Mouse (Mus musculus): ENCODE results near the gene Dyrk1a.
"Not testable (repeated sequence)": the region's sequence is repeated elsewhere in the genome, so short reads cannot be mapped to it uniquely, and the experiment has no call there.

The Dyrk1a gene

DNA sequence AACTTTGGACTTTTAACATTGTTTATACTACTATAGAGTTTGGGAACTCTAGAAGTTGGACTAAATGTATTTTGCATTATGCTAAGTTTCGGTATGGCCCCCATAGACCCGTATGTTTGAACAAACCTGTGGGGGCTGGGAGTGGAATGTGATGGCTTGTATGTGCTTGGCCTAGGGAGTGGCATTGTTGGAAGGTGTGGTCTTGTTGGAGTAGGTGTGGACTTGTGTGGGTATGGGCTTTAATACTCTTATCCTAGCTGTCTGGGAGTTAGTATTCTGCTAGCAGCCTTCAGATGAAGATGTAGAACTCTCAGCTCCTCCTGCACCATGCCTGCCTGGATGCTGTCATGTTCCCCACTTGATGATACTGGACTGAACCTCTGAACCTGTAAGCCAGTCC, 72.0 kb downstream of the Dyrk1a start:
- no peak for DNase-seq

DNA sequence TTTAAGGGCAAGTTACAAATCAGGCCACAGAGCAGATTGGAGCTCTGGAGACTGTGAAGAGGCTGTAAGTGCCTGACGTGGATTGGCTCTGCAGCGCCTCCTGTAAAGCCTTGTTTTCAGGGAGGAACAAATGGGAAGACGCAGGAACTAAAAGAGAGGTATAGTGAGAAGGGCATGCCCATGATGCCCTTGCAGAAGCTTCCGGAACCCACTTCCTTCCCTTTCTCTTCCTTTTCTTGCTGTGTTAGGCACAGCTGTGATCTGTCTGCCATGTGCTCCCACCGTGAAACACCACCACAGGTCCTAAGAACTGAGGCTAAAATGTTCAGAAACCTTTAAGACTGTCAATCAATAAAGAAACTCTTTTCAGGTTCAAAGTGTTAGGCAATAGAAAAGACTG, 77.3 kb downstream of the Dyrk1a start:
- DNase-seq, result peak; percentile 33 to 37

DNA sequence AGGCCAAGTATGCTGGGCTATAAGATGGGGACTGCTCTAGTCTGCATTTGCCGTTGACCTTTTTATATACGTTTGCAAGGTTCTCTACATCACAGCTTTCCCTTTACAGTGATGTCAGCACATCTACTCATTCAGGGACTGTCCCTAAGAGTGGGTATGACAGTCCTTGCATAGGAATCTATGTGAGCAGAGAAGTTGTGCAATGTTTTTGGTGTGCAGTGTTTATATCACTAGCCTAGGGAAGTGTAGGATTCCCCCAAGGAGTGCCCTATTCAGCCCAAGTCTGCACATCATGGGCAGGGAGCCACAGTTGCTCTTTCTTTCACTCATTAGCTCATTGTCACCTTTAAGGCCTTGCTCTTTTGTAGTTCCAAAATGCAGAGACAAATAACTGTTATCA, 78.1 kb downstream of the Dyrk1a start:
- no peak for DNase-seq

DNA sequence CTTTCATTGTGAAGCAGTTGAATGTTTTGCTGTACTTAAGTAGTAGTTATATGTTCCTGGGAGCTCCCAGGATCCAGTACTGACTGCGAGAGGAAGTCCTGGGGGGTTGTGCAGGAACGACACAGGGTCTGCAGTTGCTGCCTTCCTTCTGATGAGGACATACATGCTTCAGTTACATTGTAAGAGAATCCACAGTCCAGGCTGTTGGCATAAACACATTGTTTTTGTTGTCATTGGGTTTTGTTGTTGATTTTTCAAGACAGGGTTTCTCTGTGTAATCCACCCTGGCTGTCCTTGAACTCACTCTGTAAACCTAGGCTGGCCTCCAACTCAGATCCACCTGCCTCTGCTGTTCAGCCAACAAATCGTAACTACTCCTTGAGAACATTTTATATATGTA, 80.1 kb downstream of the Dyrk1a start:
- DNase-seq, result no peak

DNA sequence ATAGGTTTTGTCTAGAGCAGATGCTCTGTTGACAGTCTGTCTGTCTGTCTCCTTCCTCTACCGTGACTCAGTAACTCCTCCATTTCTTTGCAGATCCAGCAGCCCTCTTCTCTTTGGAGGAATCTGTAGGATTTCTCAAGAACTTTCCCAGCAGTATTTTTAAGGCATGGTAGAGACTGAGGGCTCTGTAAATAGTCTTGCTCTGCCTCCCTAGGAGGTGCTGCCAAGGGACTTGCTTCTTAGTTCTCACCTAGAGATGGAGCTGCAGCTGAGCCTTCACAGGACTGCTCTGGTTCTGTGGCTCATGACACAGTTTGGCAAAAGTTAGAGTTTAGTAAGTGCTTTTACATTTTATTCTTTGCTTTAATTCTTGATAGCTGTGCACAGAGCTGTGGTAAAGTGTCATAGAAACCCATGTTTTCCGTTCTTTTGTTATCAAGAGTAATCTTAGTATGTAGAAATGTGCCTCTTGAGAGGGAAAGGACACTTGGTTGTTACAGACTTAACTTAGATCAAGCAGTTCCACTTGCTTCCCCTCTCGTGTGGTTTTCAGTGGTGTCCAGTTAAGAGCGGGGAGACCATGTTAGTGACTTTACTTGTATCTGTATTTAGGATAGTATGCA, 82.4 kb downstream of the Dyrk1a start:
- DNase-seq, result no peak

DNA sequence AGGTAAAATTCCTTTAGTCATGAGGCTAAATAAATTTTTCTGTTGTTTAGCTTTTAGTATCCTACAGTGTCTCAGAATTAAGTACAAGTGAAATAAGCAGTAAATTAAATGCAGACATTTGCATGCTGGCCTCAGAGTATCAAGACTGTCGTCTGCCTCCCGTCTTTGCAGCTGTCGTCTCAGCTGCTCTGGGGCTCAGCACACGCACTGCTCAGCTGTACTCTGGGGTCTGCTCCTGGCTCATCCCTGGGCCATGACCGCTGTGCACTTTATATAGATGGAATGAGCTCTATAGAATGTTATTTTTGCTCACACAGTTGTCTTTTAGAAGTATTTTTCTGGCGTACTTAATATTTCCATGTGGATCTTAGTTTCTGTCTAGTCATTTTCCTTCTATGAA, 85.3 kb downstream of the Dyrk1a start:
- DNase-seq, result no peak

DNA sequence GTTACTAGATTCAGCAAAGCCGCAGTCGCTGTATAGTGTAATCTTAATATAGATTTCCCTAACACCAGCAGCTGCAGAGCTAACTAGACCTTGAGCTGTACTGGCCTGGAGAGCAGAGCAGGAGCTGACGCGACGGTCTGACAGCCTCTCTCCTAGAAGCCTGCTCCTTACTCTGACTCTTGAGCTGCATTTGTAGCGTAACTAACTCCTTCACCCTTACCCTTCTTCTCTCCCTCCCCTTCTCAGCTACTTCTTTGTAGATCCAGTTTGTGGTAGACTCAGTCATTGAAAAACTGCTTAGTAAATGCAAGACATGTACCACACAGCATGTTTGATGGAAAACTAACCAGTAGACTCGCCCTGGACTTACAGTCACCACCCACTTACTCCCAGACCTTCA, 87.1 kb downstream of the Dyrk1a start:
- DNase-seq, result no peak

DNA sequence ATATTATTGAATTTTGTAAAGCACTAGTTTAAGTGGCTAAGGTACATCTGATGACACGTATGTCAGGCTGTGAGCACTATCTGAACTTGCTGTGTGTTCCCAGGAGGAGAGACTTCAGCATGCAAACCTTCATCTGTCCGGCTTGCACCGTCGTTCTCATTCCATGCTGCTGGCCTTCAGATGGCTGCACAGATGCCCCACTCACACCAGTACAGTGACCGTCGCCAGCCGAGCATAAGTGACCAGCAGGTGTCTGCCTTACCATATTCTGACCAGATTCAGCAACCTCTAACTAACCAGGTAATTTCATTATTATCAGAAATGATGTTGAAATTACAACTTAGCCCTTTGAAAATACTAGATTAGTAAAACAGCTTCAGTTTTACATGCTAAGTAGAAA, 89.6 kb downstream of the Dyrk1a start:
- DNase-seq, result no peak

DNA sequence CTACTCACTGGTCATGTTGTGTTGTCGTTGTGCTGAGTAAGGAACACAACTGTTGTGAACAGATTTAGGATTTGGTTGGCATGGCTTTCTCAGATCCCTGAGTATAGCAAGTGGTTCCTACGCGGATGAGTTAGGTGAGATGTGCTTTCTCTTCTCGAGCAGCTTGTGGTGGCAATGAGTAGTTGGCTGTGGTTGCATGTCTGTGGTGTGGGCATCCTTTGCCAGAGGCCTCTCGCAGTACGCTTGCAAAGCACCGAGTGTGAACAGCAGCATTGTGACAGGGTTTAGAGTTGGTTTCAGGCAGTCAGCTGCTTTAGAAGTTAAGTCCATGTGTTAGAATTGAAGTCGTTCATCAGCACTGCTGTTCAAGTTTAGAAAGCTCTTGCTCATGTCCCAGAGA, 90.4 kb downstream of the Dyrk1a start:
- no peak for DNase-seq

DNA sequence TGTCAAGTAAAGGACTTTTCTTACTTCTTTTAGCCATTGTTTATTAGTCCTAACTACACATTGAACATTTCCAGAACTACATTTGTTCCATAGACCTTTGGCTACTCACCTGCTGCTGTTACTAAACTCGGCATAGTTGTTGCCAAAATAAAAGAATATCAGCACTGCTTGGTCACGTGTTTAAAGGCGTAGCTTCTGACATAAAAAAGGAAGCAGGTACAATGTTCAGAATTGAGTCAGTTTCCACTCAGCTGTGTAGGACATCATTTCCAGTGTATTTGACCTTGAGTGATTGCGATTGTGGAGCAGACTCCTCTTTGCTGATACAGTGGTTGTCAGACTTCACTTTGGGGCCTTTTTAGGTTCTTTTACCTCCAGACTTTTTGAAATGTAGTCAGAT, 97.7 kb downstream of the Dyrk1a start:
- DNase-seq, result no peak

DNA sequence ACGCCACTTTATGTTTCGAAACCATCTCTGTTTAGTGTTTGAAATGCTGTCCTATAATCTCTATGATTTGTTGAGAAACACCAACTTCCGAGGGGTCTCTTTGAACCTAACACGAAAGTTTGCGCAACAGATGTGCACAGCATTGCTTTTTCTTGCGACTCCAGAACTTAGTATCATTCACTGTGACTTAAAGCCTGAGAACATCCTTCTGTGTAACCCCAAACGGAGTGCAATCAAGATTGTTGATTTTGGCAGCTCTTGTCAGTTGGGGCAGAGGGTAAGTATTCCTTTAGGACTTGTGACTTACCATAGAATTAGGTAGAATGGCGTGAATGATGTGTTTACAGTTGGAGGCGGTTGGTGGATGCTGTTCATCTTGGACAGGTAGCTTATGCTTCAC, 101.5 kb downstream of the Dyrk1a start:
- no peak for DNase-seq

DNA sequence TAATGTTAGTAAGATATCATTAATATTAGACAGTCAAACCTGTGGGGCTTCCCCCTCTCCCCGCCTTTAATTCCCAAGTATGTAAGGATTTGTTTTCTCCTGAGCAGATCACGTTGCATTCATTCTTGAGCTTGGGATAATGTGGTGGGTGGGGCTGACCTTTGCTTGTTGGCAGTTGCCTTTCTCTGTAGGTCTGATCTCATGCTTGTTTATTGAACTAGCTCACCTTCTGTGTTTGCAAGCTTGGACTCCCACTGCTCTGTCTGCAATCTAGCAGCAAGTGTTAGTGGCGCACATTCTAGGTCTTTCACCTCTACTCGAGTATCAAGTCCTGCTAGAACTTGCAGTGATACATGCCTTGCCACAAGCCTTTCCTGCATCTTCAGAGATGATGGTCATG, 111.1 kb downstream of the Dyrk1a start:
- DNase-seq, result no peak

DNA sequence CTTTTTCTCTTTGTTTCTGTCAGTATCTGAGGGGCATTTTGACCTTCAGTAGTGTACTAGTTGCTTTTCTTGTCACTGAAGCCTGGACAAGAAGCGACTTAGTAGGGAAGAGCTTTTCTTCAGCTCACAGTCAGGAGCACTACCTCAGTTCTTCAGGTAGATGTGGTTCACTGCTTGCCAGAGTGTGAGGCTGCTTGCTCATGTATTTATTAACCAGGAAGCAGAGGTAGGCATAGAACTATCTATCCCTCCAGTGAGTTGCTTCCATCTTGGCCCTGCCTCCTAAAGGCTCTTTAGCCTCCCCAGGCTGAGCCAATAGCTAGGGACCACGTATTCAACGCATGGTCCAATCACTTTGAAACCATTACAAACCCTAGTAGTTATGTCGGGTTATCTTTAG, 112.0 kb downstream of the Dyrk1a start:
- no peak for DNase-seq

DNA sequence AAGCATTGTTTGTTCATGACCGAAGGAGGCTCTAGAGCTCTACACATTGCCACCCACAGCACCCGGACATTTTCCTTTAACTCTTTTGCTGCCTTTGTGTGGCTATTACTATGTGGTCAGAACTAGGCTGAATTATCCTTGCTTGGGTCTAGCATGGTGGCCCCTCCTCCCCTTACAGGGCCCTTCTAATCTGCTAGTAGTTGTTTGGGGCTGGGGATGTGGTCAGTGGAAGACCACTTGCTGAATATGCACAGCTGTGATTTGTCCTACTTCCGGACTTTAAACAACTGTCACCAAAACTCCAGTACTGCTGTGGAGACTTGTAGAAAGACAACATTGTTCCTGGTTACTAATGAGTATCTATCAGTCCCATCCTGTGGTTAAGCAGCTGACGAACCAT, 114.2 kb downstream of the Dyrk1a start:
- no peak for DNase-seq

DNA sequence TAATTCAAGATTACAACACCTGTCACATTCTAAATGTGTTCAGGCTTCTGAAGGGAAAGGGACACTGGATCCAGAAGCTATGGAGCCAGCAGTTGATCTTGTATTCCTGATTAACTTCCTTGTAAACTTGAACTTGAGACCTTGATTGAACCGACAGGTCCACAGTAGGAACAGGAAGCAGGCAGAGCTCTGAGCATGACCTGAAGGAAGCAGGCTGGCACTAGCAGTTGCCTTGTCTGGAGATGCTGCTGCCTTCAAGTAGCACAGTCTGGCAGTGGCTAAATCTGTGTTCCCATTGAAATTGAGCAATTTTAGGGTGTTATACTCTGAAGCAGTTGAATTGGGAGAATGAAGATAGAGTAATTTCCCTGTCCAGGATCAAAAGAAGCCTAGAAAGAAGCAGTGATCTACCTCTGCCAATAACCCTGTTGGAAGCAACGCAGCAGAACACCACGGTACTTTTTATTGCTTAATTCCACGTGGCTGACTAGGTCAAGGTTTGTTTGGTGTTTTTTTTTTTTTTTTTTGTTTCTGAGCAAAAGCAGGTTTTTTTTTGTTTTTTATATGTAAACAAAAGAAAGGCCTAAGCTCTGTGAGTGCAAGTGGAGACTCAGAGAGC, 124.0 kb downstream of the Dyrk1a start:
- DNase-seq, result no peak

DNA sequence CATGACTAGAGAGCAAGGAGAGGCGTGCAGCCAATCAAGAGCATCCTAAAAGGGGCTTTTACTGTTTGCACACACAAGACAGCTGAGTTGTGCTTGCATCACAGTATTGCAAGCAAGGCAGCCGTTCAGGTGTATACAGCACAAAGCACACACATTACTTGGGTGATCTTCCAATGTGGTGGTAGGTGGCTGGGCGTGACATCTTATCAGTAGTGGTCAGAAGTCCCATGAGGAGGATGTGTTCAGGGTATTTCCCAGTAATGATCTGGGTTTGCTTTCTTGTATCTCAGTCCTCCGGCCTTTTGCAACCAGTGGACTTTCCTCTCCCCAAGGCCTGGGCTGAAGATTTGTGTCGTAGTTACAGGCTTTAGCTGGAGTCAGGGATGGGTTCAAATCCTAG, 127.7 kb downstream of the Dyrk1a start:
- no peak for DNase-seq

DNA sequence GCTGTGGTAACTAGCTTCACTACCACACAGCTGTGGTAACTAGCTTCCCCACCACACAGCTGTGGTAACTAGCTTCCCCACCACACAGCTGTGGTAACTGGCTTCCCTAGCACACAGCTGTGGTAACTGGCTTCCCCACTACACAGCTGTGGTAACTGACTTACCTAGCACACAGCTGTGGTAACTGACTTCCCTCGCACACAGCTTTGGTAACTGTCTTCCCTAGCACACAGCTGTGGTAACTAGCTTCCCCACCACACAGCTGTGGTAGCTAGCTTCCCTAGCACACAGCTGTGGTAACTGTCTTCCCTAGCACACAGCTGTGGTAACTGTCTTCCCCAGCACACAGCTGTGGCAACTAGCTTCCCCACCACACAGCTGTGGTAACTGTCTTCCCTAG, 128.4 kb downstream of the Dyrk1a start:
- not testable (repeated sequence) for DNase-seq

DNA sequence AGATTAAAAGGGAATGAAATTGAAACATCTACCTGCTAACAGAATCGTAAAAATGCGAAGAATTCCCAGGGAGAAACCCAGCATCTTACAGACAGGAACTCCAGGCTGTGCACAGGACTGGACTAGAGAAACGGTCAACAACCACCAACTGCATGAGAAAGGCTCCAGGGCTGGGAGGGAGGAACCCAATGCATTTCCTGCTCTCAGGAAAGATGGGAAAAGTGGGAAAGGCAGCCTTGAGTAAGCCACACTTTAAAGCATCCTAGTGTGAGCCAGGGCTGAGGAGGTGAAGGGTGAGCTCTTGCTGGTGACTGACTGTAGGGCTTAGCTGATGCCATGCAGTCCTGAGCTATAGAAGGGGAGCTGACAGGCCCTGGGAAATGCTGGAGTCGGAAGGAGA, 131.3 kb downstream of the Dyrk1a start:
- no peak for DNase-seq

DNA sequence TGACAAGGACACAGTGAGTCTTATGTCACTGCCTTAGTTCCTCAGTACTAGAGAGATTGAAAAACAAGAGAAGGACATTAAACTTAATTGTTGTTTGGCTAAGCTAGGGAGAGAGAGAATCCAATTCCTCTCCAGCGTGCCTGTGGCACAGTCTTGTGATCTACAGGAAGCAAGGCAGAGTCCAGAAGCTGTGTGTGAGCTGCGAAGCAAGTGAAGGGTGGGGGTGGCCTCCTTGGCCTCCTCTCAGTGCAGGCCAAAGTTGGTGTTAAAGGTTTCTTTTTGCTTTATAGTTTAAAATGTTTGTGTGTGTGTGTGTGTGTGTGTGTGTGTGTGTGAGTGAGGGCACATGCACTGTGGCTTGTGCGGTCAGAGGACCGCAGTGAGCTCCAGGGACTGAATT, 132.2 kb downstream of the Dyrk1a start:
- DNase-seq, result no peak

DNA sequence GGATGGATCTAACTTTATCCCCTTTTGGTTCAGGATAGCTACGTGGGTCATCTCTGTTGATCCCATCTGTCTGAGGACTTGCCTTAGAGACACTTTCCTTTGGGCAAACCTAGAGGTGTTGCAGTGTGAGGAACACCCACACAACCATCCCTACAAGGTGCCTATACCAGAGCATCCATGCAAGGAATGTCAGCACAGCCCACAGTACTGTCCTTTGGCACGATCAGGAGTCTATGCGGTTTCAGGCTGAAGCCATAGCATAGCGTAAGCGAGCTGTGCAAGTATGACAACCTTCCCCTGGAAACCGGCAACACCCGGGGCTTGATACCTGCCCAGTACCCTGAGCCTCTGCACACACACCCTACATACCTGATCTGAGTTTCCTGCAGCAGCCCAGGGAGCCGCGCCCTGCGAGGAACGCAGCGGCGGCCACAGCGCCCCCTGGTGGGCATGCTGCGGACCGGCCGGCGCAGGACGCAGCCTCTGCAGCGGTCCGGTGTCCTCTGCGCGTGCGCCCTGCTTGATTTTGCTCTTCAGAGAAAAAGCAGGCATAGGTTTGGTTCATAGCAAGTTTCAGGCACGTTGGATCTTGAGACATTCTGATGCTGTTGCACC, 143.8 kb downstream of the Dyrk1a start:
- DNase-seq, result peak; percentile 87 to 91

DNA sequence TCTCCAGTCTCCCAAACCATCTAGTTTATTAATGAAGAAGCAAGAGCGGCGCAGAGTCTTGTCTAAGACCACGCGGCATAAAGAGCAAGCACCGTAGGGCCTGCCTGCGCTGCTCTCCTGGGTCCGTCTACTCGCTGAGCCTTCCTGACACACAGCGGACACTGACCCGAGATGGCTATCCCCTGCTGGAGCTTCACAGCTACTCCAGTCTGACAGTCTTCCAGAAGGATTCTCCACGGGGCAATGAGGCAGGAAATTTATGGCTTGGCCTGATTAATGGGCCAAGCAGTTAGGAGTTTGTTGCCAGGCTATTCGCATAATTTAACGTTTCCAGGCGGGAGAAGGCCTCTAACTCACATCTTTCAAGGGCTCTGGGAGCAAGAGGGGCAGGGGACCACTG, 144.7 kb downstream of the Dyrk1a start:
- no peak for DNase-seq

DNA sequence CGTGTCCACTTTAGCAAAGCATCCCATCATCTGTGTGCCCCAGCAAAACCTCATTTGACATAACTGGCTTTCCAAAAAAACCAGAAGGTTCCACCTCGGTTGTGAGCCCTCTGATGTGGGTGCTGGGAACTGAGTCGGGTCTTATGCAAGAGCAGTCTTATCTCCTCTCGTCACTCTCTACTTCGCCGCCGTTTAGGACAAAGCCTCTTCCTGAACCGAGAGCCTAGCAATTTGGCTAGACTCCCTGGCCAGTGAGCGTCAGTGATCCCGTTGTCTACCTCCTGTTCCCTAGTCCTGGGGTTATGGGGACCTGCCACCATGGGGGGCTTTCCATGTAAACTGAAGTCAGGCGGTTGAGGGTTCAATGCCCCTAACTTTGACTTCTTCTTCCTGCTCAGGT, 147.2 kb downstream of the Dyrk1a start:
- no peak for DNase-seq

DNA sequence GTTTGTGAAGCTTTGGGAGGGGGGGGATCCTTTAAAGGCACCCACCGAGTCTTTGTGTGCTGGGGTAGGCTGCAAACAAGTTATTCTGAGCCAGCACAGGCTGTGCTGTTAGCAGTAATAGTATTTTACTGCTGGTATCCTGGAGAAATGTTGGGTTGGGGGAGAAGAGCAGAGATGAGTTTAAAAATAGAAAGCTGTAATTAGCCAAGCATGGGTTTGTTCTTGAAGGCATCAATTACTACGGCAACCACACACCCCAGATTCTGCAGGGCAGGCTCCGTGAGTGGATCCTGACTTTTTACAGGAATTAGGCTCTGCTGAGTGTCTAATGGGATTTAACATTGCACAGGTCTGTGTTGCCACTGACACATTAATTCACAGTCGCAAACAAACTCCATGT, 149.1 kb downstream of the Dyrk1a start:
- DNase-seq, result no peak

DNA sequence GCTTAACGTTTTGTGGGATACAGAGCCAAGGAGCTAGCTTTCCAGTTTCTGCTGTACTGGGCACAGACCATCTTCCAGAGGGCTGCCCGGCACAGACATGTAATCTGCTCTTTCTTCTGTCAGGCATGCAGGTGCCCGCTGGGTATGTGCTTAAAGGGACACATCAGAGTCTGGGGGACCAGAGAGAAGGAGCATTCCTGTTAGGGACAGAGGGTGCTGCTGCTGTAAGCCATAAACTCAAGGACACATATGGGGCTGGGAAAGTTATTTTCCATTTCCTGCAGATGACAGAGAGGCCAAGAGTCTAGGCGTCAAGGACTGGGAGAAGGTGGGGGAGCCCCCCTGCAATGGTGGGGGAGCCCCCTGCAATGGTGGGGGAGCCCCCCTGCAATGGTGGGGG, 149.7 kb downstream of the Dyrk1a start:
- peak; percentile 30 to 31 for DNase-seq
